Mouse (Mus musculus): ENCODE data around the gene Sec24a.

DNA sequence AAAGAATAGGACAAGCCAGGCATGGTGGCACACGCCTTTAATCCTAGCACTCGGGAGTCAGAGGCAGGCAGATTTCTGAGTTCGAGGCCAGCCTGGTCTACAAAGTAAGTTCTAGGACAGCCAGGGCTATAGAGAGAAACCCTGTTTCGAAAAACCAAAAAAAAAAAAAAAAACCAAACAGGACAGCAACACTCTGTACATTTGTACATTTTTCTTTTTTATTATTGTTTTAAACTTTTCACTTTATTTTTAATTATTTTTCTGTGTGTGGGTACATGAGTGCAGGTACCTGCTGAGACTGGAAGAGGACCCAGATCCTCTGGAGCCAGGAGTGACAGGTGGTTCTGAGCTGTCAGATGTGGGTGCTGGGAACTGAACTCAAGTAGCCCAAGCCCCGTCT, 88.0 kb downstream of the Sec24a start:
- TF ChIP-seq CTCF (IDR thresholded peaks at IDR 0.05; ENCODE audit: borderline replicate concordance, insufficient read depth, low read depth, low read length) (no peak), POLR2A (IDR thresholded peaks at IDR 0.05; ENCODE audit: borderline replicate concordance, insufficient read depth, low read length) (no peak)
